Mouse (Mus musculus) left cerebral cortex, postnatal 10 days (tissue): ENCODE results near the gene Arvcf. TPM values are rescaled to one million over a fixed set of nuclear protein-coding genes. Genes with fewer than 3 reads are reported as not detected.

ENCODE experiments used
- DNase-seq, 2 experiments: peaks; one replicate each; pipeline ENCODE4 v3.0.0; 2021 to 2022; ENCODE audit warnings: low spot score in 2 of 2, mixed read lengths in 1 of 2; ENCODE audit errors: extremely low spot score in 1 of 2
- intact Hi-C: fragments of 180-260 bp; cut with DNase I; formaldehyde crosslinking; loops from one replicate; pipeline ENCODE4 v1.15.1; 2025
- total RNA-seq, 2 experiments: library from RNA; stranded (reverse); gene quantifications; 2 replicates each; pipeline ENCODE4 v1.2.3; 2021

Arvcf gene
- total RNA-seq, 2 experiments from 2014 or later: 43.0 to 46.4 TPM

DNA sequence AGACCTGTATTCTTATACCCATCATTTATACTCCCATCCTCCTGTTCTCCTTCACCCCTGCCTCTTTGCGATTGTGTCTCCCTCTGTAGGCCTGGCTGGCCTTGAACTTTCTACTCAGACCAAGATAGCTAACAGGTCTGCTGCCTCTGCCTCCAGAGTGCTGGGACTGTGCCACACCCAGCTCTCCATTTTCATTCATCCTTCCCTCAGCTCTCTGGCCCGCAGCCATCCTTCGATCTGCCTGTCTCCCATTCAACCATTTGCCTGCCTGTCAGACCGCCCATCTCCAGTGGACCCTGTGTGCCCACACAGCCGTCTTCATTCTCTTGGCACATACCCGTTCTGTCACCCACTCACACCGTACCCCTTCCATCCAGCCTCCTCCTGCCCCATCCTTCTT lies 36.2 kb downstream of the Arvcf start:
- intact Hi-C loops: no loop called here
- DNase-seq: no peak

DNA sequence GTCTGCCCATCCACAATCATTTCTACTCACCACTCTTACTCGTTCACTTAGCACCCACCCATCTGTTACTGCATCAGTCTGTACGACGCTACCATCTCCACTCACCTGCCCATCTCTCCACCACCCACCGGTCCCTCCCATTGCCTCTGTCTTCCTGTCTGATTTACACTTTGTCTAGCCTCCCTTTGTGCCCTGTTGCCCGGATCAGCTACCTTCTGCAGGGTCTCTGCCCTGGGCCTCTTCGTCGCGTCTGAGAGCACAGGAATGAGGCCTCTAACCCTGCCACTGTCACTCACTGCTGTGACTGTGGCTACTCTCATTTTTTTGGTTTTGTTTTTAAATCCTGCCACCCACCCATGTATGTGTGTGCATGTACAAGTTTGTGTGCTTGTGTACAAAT lies 36.7 kb downstream of the Arvcf start:
- no peak for DNase-seq
- intact Hi-C loops: no loop called here

DNA sequence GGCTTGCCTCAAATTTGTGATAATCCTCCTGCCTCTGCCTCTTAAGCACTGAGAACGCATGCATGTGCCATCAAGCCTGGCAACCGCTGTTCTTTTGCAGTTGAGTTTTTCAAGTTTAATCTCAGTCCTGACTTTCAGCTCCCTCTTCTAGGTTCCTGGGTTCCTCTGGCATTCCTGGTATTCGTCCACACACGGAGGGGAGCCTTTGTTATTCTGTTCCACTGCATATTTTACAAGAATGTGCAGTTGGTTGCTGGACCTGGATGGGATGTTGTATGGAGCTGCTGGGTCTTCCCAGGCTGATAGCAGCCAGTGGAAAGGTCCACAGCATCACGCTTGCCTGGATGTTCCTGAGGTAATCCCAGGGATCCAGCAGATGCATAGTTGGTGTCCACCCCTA lies 37.4 kb downstream of the Arvcf start:
- no peak for DNase-seq
- intact Hi-C loops: no loop called here

DNA sequence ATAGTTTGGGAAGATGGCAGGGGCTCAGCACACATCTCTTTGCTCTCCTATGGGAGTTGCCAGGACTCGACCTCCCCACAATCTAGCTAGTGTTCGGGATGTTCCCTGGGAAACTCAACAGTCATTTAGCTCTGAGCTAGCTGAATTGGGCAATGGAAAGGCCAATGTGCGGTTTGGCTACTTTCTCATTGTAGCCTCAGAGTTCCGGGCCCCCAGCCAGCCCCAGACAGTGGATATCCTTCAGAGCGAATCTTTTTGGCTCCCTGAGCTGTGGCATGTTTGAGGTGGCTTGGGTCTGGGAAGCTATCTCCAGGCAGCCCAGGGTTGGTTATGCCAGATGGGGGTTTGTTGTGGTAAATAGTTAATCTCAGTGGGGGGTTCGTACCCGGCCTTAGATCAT lies 38.5 kb downstream of the Arvcf start:
- DNase-seq: no peak
- intact Hi-C loops: no loop called here

DNA sequence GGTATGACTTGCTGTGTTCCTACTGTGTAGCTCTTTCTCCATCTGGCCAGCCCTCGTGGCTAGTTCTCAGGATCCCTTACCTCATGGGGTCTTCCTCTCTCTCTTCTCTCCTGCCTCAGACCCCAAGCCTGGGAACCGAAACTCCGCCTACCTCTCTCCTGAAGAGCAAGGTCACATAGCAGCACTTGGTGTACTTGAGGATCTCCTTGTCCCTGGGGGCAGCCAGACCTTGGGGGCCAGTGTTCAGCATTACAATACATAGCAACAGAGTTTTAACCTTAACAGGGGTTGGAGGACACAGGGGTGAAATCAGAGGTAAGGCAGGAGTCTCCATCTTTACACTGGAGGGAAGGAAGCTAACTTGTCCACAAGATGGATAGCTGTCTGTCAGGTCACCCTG lies 39.0 kb downstream of the Arvcf start:
- intact Hi-C loops: no loop called here

DNA sequence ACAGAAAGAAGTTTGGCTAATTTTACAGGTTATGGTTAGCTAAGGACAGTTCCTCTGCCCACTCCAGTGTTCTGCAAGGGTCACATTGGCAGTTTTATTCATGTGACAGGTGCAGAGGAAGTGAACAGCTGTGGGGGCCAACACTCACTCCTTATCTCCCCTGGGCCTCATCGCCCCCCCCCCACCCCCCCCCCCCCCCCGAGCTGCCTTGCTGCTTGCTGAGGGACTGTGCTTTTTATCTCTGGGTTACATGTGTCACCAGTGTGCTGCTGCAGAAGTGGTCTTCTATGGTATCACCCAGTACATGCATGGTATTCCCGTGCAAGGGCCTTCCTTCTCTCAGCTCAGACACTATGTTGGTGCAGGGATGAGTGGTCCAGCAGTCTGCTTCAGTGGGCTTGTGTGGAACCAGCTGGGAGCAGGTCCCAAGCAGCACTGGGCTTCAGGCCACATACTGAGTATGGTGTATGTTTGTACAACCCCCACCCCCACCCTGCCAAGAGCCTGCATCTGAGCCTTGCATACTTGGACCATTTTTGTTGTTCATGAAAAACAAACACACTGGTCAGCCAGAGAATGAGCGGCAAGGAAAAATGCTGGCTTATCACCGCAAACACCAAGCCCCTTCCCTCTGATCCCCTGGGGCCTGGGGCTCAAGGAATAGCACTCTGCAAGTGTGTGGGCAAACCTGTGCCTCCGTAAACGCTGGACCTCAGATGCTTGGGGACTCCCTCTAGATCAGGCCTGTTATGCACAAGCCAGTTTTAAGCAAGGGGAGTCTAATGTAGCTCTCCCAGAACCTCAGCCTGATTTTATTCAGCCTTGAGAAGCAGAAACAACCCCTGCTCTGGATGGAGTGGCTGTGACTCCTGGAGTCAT lies 40.0 kb downstream of the Arvcf start:
- intact Hi-C loops: no loop called here
- no peak for DNase-seq

More for the DNA sequence above, 39.0 kb downstream of the Arvcf start:
- no peak for DNase-seq

DNA sequence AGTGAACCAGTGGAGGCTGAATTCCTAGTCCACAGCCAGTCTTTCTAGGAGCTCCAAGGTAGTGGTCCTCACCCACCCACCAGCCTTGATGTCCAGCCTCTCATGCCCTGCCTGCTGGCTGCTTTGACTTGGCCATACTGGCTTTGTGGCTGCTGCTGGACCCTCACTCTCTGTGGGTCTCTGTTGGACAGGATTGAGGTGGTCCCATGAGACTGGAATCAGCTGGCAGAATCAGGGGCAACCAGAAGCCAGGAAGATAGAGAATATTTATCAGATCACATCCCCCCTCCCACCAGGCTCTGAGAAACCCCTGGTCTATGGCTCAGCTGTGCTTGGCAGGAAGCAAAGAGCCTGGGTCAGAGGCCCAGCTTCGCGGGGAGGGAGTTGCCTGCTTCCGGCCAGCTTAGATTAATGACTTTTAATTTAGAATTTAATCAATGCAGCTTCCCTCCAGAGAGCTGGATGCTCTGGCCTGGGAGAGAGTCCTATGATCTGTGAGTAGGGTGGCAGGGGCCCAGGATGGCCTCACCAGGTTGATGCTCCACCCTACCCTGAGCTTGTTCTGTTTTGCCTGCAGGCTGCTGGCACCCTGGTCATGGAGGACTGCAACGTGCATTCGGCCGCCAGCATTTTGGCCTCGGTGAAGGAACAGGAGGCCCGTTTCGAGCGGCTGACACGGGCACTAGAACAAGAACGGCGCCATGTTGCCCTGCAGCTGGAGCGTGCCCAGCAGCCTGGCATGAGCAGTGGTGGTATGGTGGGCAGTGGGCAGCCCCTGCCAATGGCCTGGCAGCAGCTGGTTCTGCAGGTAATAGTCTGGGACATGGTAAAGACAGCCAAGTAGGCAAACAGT lies 40.8 kb downstream of the Arvcf start:
- DNase-seq: no peak
- intact Hi-C loops: no loop called here

DNA sequence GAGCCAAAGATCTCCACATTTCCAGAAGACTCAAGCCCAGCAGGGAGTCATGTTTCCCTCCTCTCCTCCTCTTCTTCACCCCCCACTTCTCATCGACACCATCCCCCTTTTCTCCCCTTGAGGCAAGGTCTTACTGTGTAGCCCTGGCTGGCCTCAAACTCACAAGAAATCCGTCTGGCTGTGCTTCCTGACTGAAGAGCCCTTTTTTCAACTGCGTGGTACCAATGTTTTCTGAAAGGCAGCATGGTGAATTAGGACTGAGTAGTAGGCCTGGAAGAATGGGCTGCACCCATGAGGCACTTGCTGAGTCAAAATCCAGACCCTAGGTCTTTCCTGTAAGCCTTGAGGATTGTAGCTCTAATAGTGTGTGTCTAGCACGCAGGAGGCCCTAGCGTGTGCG lies 42.4 kb downstream of the Arvcf start:
- DNase-seq: no peak
- intact Hi-C loops: no loop called here

DNA sequence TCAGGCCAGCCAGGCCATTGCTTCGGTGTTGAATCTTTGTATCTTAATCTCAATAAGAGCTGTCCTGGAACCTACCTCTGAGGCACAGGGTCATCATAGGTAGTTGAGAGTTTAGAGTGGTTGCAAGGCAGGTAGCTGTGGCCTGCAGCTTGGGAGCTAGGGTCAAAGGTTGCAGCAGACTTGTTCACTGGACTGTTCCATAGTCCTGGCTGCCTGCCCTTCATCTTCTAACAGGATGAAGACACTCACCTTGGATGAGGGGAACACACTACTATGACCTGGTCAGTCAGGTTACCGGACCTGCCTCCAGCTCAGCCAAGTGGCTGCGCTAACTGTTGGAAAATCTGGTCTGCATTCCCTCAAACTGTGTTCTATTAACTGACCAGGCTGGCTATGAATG lies 43.1 kb downstream of the Arvcf start:
- intact Hi-C loops: no loop called here
- DNase-seq: no peak

DNA sequence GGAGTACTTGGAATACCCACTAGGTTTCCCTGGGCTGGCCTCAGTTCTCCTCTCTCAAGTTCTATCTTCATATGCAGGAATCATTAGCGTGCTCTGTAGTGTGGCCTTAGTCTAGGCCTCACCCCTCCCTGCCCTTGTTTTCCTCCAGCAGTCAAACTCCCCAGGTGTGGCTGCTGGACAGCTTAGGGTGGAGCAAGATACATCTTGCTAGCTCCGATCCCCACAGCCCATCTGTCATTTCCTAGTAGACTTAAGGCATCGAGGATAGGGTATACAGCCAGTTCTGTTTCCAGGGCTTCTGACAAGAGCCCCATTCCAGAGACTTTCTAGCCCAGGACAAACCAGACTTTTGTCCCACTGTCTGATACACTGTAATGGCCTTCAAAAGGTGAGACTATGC lies 43.7 kb downstream of the Arvcf start:
- intact Hi-C loops: no loop called here
- no peak for DNase-seq

DNA sequence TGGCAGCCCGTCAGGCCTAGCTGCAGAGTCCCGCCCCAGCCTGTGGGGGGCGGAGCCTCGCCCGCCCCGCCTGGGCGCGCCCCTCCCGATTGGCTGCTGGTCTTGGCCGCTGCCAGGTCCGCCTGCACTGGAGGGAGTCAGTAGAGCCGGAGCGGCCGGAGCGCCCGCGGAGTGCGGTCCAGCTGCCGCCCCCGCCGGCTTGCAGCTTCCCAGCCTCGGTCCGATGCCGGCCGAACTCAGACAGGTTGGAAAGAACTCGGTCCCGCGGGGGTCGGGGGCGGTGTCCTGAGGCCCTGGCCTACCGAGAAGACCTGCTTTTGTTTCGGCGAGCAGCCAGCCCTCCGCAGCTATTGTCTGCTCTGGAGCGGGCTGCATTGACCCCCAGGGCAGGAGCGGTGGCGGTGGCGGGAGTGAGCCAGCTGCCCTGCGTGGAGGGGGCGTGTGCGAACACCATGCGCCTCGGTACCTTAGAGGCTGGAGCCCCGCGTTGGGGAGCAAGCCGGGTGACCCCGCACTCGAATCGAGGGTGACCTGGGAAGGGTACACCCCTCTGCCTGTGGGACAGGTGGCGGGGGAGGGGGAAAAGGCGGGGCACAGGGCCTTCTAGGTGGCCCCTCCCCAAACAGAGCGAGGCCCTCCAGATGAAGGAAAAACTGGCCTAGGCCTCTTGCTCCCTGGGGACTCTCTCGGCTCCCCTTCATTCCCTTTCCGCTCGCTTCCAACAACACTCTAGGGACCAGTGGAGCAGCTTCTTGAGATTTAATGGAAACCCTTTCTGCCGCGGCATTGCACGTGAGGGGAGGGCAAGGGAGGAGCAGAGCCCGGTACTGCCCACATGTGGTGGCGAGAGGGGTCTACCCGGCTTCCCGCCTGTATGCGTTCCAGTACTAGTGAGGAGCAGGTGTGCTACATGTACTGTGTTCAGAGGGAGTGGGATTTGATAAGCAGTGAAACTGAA lies 44.8 kb downstream of the Arvcf start:
- peak in 1 of 2 experiments; percentile 91 for DNase-seq
- intact Hi-C loops: no loop called here

DNA sequence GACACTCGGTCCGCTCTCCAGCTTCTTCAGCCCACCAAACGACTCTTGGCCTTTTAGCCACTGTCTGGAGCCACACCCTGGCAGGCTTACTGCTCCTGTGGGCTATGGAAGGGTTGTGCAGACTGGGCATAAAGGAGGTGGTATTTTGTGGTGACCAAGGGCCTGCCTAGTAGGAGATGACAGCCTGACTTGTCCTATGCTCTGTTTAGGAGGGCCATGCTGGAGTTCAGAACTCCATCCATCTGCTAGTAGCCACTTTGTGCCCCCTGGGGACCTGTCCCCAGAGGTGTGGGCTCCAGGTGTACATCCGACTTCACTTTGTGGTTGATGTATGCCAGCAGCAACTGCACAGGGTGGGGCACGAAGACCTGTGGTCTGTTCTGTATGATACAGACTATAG lies 45.6 kb downstream of the Arvcf start:
- intact Hi-C loops: no loop called here
- no peak for DNase-seq

DNA sequence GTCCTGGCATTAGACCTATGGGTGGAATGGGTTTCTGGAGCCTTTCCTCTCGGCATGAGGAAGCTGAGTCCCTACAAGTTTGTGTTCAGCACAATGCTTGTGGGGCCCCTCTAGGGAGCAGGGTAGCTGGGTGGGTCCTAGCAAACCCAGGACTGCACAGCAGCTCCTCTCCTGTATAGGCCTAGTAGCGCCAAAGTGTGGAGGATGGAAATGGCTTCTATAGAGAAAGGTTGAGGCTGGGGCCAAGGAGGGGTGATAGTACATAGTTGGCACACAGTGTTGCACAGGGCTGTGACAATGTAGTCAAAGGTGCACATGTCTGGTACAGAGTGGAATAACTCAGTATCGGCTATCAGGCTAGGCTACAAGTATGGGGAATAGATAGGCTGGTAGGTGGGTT lies 46.1 kb downstream of the Arvcf start:
- intact Hi-C loops: no loop called here
- no peak for DNase-seq

DNA sequence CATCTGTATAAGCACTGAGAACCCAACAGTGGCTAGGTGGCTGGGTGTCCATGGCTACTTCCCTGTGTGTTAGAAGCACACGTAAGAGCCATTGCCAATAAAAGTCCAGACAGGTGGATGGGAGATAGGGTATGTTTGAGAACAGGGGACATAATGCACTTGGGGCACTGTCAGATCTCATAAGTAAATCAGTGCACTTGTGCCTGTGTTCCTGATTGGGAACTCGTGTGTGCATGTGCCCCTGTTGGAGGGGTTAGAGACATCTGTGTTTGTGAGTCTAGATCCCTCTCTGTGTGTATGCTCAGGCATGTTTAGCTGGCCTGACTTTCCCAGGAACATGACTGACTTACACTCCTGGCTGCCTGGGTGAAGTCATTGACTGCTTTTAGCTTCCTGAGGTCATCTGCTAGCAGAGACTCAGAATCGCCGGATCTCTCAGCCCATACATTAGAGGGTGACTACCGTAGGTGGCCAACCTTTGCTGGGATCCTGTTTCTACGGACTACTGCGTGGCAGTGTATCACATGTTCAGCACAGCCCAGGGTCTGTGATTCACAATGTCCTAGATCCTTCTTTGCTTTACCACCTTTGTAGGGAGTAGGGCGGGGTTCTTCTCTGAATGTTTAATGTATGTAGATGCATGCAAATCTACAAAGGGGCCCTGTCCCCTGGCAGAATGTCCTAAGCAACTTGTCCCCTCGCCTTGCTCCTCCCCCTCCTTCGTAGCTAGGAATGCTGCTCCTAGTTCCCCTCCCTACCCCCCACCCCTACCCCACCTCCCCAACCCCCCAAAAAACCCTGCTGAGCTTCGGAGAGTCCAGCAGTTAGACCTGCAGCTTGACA lies 47.0 kb downstream of the Arvcf start:
- intact Hi-C loops: no loop called here
- no peak for DNase-seq

DNA sequence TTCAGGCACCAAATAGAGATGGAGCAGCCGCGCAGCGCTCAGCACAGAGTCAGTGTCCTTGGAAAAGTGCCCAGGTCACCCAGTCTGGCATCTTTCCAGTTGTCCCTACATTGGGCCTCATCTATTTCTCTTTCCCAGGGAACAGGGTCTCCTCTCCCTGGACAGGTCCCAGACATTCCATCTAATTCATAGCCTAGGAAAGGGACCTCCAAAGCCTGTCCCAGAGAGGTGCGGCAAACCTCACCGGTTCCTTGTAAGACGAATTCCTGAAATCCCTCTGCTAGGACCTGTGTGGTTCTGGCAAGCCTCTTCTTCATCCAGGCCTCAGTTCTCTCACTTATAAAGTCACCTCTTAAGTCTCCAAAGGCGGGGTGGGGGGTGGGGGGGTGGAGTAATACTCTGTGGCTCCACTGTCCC lies 47.6 kb downstream of the Arvcf start:
- DNase-seq: no peak
- intact Hi-C loops: no loop called here

DNA sequence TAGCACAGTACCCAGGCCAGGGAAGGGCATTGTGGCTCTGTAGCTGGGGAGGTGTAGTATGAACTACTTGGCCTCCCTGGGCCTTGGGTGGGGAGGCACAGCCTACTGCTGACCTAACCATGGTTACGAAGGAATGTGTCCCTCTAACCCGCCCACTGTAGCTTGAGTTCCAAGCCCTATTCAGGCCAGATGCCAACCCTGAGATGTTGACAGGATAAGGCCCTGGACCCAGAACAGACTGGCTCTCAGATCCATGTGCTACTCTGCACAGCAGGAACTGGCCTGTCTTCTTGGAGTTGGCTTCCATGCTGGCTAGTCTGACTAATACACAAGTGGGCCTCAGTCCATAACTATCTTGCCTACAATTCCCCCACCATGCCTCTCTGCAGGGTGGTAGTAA lies 48.2 kb downstream of the Arvcf start:
- DNase-seq: peak in 1 of 2 experiments; percentile 67
- intact Hi-C loops: no loop called here

DNA sequence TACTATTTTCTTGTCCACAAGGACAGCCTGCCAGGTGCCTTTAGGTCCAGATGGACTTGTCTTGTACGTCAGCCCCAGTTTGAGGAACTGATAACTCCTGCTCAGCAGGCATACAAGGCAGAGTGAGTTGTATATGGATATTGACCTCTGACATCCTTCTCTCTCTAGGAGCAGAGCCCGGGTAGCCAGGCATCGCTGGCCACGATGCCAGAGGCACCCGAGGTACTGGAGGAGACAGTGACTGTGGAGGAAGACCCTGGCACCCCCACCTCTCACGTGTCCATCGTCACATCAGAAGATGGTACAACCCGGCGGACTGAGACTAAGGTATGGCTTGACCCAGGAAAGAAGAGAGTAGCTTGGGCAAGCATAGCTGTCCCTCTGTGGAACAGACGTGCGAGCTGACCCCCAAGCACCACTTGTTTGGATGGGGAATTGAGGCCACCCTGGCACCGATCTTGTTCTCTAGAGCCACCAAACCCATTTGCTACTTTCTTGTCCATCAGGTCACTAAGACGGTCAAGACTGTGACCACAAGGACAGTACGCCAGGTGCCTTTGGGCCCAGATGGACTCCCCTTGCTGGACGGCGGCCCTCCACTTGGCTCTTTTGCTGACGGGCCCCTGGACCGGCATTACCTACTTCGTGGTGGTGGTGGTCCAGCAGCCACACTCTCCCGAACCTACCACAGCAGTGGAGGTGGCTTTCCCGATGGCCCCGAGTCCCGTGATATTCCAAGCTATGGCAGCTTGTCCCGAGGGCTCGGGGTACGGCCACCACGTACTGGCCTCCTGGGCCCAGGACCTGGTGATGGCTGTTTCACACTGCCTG lies 49.0 kb downstream of the Arvcf start:
- DNase-seq: peak in 1 of 2 experiments; percentile 30
- intact Hi-C loops: no loop called here
